Mouse (Mus musculus) CH12.LX (cell line): ENCODE results near the gene Olfr532.

Experiments used
- CTCF ChIP-seq, 2 experiments: IDR thresholded peaks in 1 of 2; conservative IDR thresholded peaks in 1 of 2; 2 replicates each; pipeline ENCODE4 v1.5.1; 2011 to 2012; ENCODE audit warnings: low read depth in 2 of 2, low read length in 2 of 2, improper control_type of control experiment in 1 of 2, inconsistent platforms in 1 of 2, mild to moderate bottlenecking in 1 of 2, moderate library complexity in 1 of 2
- EP300 ChIP-seq: IDR thresholded peaks from 2 replicates; pipeline ENCODE4 v1.6.1; 2011; ENCODE audit warnings: low read length, improper control_type of control experiment
- JUND ChIP-seq: conservative IDR thresholded peaks from 2 replicates; pipeline ENCODE4 v1.6.1; 2011; ENCODE audit warnings: low read depth, low read length, improper control_type of control experiment
- MAX ChIP-seq: IDR thresholded peaks from 2 replicates; pipeline ENCODE4 v1.6.1; 2011; ENCODE audit warnings: low read length, improper control_type of control experiment
- POLR2A ChIP-seq: IDR thresholded peaks from 2 replicates; pipeline ENCODE4 v1.6.1; 2011; ENCODE audit warnings: low read depth, mild to moderate bottlenecking, improper control_type of control experiment, low read length
- POLR2AphosphoS2 ChIP-seq: IDR thresholded peaks from 2 replicates; pipeline ENCODE4 v1.6.1; 2011; ENCODE audit warnings: low read depth, low read length, improper control_type of control experiment
- RCOR1 ChIP-seq: conservative IDR thresholded peaks from 2 replicates; pipeline ENCODE4 v1.6.1; 2012; ENCODE audit warnings: low read depth, mild to moderate bottlenecking, inconsistent platforms, low read length, improper control_type of control experiment
- TCF12 ChIP-seq: IDR thresholded peaks from 2 replicates; pipeline ENCODE4 v1.6.1; 2014; ENCODE audit warnings: low read depth, mild to moderate bottlenecking, inconsistent platforms, low read length, improper control_type of control experiment
- USF1 ChIP-seq: IDR thresholded peaks from 2 replicates; pipeline ENCODE4 v1.6.1; 2014; ENCODE audit warnings: low read depth, mild to moderate bottlenecking, inconsistent platforms, low read length, improper control_type of control experiment

DNA sequence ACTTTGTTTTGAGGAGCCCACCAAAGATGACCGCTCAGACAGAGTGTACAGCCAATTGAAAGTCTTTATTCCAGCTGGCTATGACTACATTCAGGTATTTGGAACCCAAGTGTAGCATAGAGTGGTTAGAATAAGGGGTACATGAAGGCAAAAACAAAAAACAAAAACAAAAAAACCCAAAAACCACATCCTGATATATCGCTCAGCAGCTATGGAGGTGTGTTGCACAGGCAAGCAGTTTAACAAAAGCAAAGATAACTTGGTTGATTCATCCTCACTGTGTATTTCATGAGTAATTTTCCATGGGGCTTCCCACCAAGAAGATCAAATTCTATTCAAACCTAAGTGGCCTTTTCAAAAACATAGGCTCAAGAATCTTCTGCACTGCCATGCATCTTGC lies 44.5 kb downstream of the Olfr532 start:
- TF ChIP-seq POLR2A (no peak), USF1 (no peak), RCOR1 (no peak), EP300 (no peak), JUND (no peak), MAX (no peak), CTCF (conservative IDR thresholded peaks at IDR 0.05 in 1 of 2, IDR thresholded peaks at IDR 0.05 in 1 of 2; ENCODE audit: low read depth in 2 of 2, low read length in 2 of 2) (no peak), TCF12 (no peak), POLR2AphosphoS2 (no peak)
